Mouse (Mus musculus): ENCODE results near the gene Grsf1.

Gene Grsf1

DNA sequence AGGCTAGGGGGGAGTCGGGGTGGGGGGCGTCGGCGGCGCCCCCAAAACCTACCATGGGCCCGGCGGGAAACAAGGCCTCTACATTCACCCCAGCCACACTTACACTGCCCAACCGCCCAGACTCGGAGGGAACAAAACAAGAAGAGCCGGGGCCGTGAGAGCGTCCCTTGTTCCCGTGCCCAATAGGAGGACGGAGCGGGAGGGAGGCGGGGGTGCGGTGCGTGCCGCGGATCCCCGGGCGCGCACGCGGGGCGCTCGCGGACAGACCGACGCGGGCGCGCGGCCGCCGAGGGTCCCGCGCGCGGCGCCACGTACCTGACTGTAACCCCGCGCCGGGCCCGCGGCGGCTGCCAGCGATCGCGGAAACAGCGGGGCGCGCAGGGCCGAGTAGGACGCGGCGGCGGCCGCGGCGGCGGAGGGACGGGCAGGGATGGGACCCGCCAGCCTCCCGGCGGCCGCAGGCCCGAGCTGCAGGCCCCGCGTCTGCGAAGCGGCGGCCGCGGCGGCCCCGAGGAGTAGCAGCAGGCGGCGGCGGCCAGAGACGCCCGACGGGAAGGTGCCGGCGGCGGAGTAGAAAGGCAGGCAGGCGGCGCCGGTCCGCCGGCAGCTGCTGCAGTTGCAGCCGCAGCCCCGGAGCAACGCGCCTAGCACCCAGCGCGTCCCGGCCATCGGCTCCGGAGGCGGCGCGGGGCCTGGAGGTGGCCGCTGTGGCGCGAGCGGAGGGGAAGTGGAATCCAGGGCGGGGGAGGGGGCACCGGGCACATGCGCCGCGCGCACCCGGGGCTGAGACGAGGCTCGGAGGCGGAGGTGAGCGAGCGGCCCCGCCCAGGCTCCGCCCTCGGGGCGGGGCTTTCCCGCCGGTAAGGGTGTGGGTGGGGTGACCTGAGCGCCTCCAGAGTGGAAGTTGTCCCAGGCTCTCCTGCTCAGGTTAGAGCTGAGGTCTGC, at the start of gene Grsf1:
Gene Grsf1 (minus strand): TSS at position 729 of the 945 bp plus-strand sequence.
- peak; percentile 93 for DNase-seq (ENCODE audit: low spot score)

GRCm38 (mm10) chr5:88724030-88724429, 48.1 kb upstream of the Grsf1 start:
- DNase-seq (ENCODE audit: low spot score): no peak

- peak; percentile 15 for DNase-seq (ENCODE audit: low spot score)
Observed at GRCm38 (mm10) chr5:88722213-88722600, 46.2 kb upstream of the Grsf1 start.

DNA sequence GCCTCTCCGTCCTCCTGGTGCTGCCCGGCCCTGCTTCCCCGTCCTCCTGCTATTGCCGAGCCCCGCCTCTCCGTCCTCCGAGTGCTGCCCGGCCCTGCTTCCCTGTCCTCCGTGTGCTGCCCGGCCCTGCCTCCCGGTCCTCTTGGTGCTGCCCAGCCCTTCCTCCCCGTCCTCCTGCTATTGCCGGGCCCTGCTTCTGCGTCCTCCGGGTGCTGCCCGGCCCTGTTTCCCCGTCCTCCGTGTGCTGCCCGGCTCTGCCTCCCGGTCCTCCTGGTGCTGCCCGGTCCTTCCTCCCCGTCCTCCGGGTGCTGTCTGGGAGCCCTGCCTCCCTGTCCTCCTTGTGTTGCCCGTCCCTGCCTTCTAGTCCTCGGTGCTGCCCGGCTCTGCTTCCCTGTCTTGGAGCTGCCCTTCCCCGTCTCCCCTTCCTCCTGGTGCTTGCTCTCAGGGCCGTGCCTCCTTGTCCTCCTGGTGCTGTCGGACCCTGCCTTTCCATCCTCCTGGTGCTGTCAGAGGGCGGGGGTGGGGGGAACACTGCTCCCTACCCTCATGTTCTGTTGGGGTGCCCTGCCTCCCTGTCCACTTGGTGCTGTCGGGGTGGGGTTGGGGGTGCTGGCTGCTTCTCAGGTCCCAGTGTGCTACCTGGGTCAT, 45.7 kb upstream of the Grsf1 start:
- peak; percentile 35 for DNase-seq (ENCODE audit: low spot score)

DNA sequence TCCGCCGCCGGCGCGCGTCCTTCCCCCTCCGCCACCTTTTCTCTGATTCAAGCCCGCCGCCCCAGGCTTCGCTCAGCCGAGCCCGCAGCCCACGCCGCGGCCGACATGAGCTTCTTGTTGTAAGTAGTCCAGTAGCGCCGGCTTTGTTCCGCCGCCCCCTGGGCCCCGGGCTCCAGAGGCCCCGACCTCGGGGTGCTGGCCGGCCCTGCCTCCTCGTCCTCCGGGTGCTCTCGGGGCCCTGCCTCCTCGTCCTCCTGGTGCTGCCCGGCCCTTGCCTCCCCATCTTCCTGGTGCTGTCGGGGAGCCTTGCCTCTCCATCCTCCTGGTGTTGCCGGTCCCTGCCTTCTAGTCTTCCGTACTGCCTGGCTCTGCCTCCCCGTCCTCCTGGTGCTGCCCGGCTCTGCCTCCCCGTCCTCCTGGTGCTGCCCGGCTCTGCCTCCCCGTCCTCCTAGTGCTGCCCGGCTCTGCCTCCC, 45.1 kb upstream of the Grsf1 start:
- DNase-seq (ENCODE audit: low spot score): no peak

GRCm38 (mm10) chr5:88720116-88721002, 44.4 kb upstream of the Grsf1 start, which contains the start of gene Mob1b:
TSS of gene Mob1b (plus strand) at chr5:88720855.
- peak; percentile 99 for DNase-seq (ENCODE audit: low spot score)

- DNase-seq (ENCODE audit: low spot score): no peak
Observed at GRCm38 (mm10) chr5:88716983-88717382, 41.0 kb upstream of the Grsf1 start.

GRCm38 (mm10) chr5:88712328-88712727, 36.4 kb upstream of the Grsf1 start:
- DNase-seq (ENCODE audit: low spot score): no peak

DNA sequence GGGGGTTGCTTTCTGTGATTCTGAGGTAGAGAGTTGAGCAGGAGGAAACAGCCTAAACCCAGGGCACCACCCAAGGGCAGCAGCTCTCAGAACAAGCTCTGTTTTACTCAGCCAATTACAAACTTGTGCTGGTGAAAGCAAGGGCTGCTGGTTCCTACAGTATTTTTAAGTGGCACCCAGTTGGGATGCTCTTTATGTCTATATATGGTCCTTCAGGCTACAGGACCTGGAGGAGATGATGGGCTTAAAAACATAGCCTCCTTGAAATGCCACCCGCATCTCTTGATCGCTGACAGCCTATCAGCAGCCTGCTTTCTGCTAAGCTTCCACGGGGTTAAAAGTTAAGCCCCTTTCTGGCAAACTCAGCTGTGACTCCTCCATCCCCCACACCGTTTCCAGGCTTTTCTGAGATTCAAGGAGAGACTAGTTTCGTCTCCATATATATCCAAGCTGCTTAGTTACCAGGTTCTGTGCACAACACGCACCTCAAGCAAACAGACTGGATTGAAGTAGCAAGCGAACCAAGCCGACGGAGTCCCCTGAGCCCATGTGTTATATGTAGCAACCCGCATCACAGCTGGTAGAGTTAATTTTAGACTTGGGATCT, 35.8 kb upstream of the Grsf1 start:
- no peak for DNase-seq (ENCODE audit: low spot score)

DNA sequence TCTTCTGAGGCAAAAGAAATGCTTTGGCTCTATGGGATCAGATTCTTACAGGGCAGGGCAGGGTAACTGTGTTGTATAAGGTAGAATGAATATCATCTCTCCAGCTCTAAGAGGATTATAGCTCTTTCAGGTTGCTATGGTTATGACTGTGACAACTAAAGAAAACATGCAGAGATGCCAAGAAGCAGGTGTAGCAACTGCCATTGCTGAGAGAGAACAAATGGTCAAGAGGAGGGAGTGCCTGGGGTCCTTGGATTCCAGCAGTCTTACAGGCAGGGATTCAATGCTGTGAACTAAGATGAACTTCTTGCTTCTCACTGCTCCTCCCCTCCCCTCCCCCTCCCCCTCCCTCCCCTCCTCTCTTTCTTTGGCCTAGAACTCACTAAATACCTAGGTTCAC, 35.2 kb upstream of the Grsf1 start:
- DNase-seq (ENCODE audit: low spot score): no peak

DNA sequence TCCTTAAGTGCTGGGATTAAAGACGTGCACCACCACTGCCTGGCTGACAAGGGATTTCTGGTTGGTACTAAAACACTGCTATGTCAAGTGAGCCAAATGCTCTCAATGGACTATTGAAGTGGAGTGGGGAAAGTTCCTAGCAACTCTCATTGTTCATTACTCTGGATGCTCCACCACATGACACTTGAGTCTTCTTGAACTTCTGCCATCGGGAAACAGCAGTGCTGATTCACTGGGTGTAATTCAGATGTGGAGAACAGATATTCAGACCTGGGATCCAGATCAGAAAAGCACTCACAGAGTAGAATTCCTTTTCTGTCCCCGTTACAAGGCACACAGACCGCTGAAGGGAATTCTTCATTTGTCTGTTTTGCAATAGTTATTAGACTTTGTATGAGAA, 27.6 kb upstream of the Grsf1 start:
- no peak for DNase-seq (ENCODE audit: low spot score)

GRCm38 (mm10) chr5:88702041-88702440, 26.1 kb upstream of the Grsf1 start:
- DNase-seq (ENCODE audit: low spot score): no peak

- no peak for DNase-seq (ENCODE audit: low spot score)
Observed at GRCm38 (mm10) chr5:88699251-88699913, 23.4 kb upstream of the Grsf1 start.

DNA sequence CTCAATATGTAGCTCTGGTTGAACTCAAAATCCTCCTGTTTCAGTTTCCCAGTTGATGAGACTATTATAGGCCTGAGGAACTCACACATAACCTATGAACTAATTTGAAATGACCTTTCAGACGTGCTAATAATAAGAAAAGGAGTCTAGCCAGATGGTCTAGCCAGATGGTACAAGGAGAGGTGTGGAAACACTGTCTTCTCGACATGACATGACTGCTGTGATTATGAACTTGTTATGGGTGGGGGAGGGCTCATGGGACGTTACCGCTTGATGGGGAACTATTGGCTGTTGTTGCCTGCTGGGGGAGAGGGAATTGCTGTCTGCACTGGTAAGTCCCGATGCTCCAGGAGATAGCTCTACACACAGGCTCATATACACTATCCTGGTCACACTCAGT, 21.3 kb upstream of the Grsf1 start:
- DNase-seq (ENCODE audit: low spot score): no peak

DNA sequence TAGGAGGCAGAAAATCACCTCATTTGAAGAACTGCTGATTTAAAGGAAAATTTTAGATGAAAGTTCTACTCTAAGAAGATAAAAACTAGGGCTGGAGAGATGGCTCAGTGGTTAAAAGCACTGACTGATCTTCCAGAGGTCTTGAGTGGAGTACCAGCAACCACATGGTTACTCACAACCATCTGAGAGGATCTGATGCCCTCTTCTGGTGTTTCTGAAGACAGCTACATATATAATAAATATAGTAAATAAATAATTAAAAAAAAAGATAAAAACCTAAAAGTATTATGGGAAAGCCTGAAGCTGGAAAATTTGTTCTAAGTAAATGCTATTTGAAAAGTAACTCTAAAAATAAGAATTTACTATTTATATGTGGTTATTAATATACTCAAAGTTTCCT, 17.1 kb upstream of the Grsf1 start:
- DNase-seq (ENCODE audit: low spot score): no peak

- no peak for DNase-seq (ENCODE audit: low spot score)
Observed at GRCm38 (mm10) chr5:88692586-88692985, 16.6 kb upstream of the Grsf1 start.

- DNase-seq (ENCODE audit: low spot score): no peak
Observed at GRCm38 (mm10) chr5:88691506-88692095, 15.6 kb upstream of the Grsf1 start.

- DNase-seq (ENCODE audit: low spot score): no peak
Observed at GRCm38 (mm10) chr5:88690681-88691505, 14.9 kb upstream of the Grsf1 start.

DNA sequence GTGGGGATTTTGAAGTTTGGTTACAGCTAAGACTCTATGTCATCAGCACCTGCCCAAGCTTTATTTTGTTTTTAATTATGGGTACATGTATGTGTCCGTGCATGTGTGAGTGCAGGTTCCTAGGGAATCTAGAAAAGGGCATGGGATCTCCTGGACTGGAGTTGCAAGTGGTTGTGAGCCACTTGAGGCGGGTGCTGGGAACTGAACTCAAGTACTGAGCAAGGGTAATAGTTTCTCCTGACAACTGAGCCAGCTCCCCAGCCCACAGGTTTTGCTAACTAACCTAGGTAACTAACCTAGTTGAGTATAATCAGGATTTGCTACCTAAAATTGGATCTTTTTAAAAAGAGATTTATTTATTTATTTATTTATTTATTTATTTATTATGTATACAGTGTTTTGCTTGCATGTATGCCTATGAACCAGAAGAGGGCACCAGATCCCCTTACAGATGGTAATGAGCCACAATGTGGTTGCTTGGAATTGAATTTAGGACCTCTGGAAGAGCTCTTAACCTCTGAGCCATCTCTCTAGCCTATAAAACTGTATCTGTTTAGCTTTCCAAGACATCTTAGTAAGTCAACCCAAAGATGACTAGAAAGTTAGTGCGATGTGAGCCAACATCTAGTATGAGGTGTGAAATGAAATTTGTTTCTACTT, 13.4 kb upstream of the Grsf1 start:
- DNase-seq (ENCODE audit: low spot score): no peak

Measured in ovary, postnatal 36 days (tissue).